In the genomic region with DNA sequence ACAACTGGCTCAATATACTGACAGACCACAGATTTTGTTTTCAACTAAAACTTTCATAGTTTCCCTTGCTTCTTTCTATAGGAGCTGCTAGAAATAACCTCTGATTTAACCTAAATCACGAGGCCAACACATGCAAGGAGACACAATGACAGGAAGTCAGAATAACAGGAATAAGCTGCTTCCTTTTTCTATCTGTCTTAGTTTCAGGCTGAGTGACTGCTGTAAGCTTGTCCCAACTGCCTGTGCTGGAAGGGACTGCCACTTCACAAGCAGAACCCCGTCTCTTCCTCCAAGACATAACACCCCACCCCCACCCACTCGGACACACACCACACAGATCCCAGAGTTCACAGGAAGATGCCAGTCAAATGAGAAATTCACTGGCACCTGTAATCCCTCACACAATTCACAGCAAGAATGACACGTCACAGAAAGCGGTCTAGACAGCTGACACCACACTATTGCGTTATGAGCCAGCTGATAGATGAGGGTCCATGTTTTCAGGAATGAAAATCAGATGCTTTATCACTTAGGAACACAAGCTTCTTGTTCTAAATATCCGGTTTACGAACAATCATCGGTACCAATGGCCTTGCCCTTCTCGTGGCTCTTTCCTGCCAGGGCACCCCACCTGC, we compare ENCODE assay signal across 12 mouse cellular contexts. TPM values are rescaled to one million over a fixed set of nuclear protein-coding genes. Genes with fewer than 3 reads are reported as not detected.
DNase-seq lines count a peak whose midpoint lies in the region; ATAC-seq and TF ChIP-seq lines count a peak whose summit lies in the region.
"Had no signal": no experiment of that assay in that cellular context is flagged by ENCODE, and none has a peak within 500 bp of the region (broad histone marks: within the 10 kb centered on the region; RNA-seq: fewer than 3 reads in every experiment).

No protein-coding gene starts in this region.

- H3K9ac ChIP-seq in kidney, embryonic 15.5 days, result no peak overlapping the region
- H3K9ac ChIP-seq in liver, embryonic 13.5 days, result no peak overlapping the region
- H3K9ac ChIP-seq: limb, embryonic 12.5 days had no signal

- H3K4me1 ChIP-seq in kidney, embryonic 15.5 days, result no peaks in the 10 kb centered on the region
- H3K4me1 ChIP-seq in cortical plate, adult 2 months (ENCODE audit: control insufficient read depth, insufficient read depth, low read length), result peaks cover 6% of the 10 kb centered on the region
- no peaks in the 10 kb centered on the region for H3K4me1 ChIP-seq in liver, embryonic 13.5 days (replicated peaks)

- no peak for DNase-seq in kidney, postnatal 36 days
- peak; percentile 38 for DNase-seq in brain, adult 2 months (ENCODE audit: low read depth, low spot score)
- DNase-seq in liver, embryonic 13.5 days, result no peak
- no peak for DNase-seq in thymus, postnatal 4 days
- no peak for DNase-seq in urinary bladder, adult 2 months (ENCODE audit: low spot score)
- no peak for DNase-seq in urinary bladder, postnatal 25 days (ENCODE audit: low spot score)
- DNase-seq: gastrocnemius, postnatal 10 days had no signal

- H3K4me3 ChIP-seq in kidney, embryonic 15.5 days (replicated peaks), result no peak overlapping the region
- no peak overlapping the region for H3K4me3 ChIP-seq in cortical plate, adult 2 months (ENCODE audit: insufficient read depth, low read length)
- H3K4me3 ChIP-seq in liver, embryonic 13.5 days (replicated peaks), result no peak overlapping the region
- H3K4me3 ChIP-seq: erythroblast, embryonic 14.5 days; limb, embryonic 12.5 days had no signal

- no peaks in the 10 kb centered on the region for H3K9me3 ChIP-seq in kidney, embryonic 15.5 days (replicated peaks)
- H3K9me3 ChIP-seq in liver, embryonic 13.5 days (replicated peaks), result no peaks in the 10 kb centered on the region
- H3K9me3 ChIP-seq: limb, embryonic 12.5 days had no signal

- 76% methylated on average over 10 of the region's 10 CpGs for WGBS in kidney, embryonic 15.5 days
- WGBS in liver, embryonic 13.5 days (ENCODE audit: insufficient replicate concordance), result 34% methylated on average over 10 of the region's 10 CpGs

- no peak for TF ChIP-seq POLR2A in cortical plate, adult 2 months (IDR thresholded peaks at IDR 0.05; ENCODE audit: extremely low read depth, insufficient read depth, low read length)

- TF ChIP-seq CTCF in cortical plate, adult 2 months (IDR thresholded peaks at IDR 0.05; ENCODE audit: extremely low read depth, insufficient read depth, low read length), result no peak

- no peak overlapping the region for H3K4me2 ChIP-seq in kidney, embryonic 15.5 days
- H3K4me2 ChIP-seq in liver, embryonic 13.5 days, result no peak overlapping the region
- H3K4me2 ChIP-seq: limb, embryonic 12.5 days had no signal

- peaks cover 32% of the 10 kb centered on the region for H3K36me3 ChIP-seq in kidney, embryonic 15.5 days
- no peaks in the 10 kb centered on the region for H3K36me3 ChIP-seq in liver, embryonic 13.5 days

- 0 out of 2 replicates have a peak, but pooled peaks have one; percentile 36 for ATAC-seq in kidney, embryonic 15.5 days (replicated peaks; ENCODE audit: low FRiP score)
- 0 out of 2 replicates have a peak, but pooled peaks have one; percentile 34 for ATAC-seq in liver, embryonic 13.5 days (ENCODE audit: low read depth)

- no peaks in the 10 kb centered on the region for H3K27me3 ChIP-seq in kidney, embryonic 15.5 days
- H3K27me3 ChIP-seq in liver, embryonic 13.5 days, result no peaks in the 10 kb centered on the region
- H3K27me3 ChIP-seq: limb, embryonic 12.5 days had no signal

- H3K27ac ChIP-seq in kidney, embryonic 15.5 days, result peak overlapping the region; percentile 83
- H3K27ac ChIP-seq in cortical plate, adult 2 months (ENCODE audit: insufficient read depth, low read length), result peak overlapping the region; percentile 12; the same call in 1 of the 2 replicates
- 0 out of 2 replicates have a peak overlapping the region, but pooled peaks have one; percentile 20 for H3K27ac ChIP-seq in liver, embryonic 13.5 days
- H3K27ac ChIP-seq: limb, embryonic 12.5 days had no signal

RNA-seq across cellular contexts. Expression of gene Cttnbp2nl, which starts 29.5 kb away (rescaled TPM):
- 26.4 and 29.4 TPM in 2 replicates for polyA plus RNA-seq in kidney, embryonic 15.5 days (2015; fragmentation: Nextera tagmentation; extraction: Ambion mirVana)
- 6.3 and 6.8 TPM in 2 replicates for polyA plus RNA-seq in cortical plate, adult 2 months (2012; rRNA removed)
- polyA plus RNA-seq in liver, embryonic 13.5 days (2015; fragmentation: Nextera tagmentation; extraction: Ambion mirVana), result 2.3 and 2.8 TPM in 2 replicates
- 4.0 and 7.9 TPM in 2 replicates for polyA plus RNA-seq in urinary bladder, adult 2 months (2012; rRNA removed)

RNA-seq across cellular contexts. Expression of gene 4930564D02Rik, which starts 43.2 kb away (rescaled TPM):
- polyA plus RNA-seq in kidney, embryonic 15.5 days (2015; fragmentation: Nextera tagmentation; extraction: Ambion mirVana), result not detected in 2 replicates
- polyA plus RNA-seq in cortical plate, adult 2 months (2012; rRNA removed), result not detected in 2 replicates
- not detected in 2 replicates for polyA plus RNA-seq in liver, embryonic 13.5 days (2015; fragmentation: Nextera tagmentation; extraction: Ambion mirVana)
- not detected in 2 replicates for polyA plus RNA-seq in urinary bladder, adult 2 months (2012; rRNA removed)
- polyA plus RNA-seq: erythroblast, embryonic 14.5 days; large intestine, adult 2 months; limb, embryonic 12.5 days had no signal

Comparison
In these comparisons a context has a peak if more than half of its experiments do, and no peak if none do; other contexts are left out.
1. H3K27ac ChIP-seq: peak in every context shown above with its lines; median percentile 83 in kidney, embryonic 15.5 days; 20 in liver, embryonic 13.5 days; 12 in cortical plate, adult 2 months.